Mouse (Mus musculus) testis, adult 2 months (tissue): ENCODE measurements around the gene Ugt1a6b. TPM values are rescaled to one million over a fixed set of nuclear protein-coding genes. Genes with fewer than 3 reads are reported as not detected.
"Not testable (repeated sequence)": the region's sequence is repeated elsewhere in the genome, so short reads cannot be mapped to it uniquely, and the experiment has no call there.

Source experiments
- H3K27ac ChIP-seq: fragments of 200-500 bp; 2 replicates; pipeline ENCODE4 v1.5.1; 2012; ENCODE audit warnings: low read depth, low read length; ENCODE audit not compliant: control insufficient read depth, insufficient read depth
- H3K27me3 ChIP-seq: fragments of 200-500 bp; 2 replicates; pipeline ENCODE4 v1.6.1; 2012; ENCODE audit warnings: mild to moderate bottlenecking, low read length, moderate library complexity; ENCODE audit not compliant: control insufficient read depth, insufficient read depth
- H3K36me3 ChIP-seq: fragments of 200-500 bp; 2 replicates; pipeline ENCODE4 v1.6.1; 2012; ENCODE audit warnings: mild to moderate bottlenecking, low read length; ENCODE audit not compliant: control insufficient read depth, insufficient read depth
- H3K4me1 ChIP-seq: fragments of 200-500 bp; 2 replicates; pipeline ENCODE4 v1.6.1; 2012; ENCODE audit warnings: low read length; ENCODE audit not compliant: control insufficient read depth, insufficient read depth
- H3K4me3 ChIP-seq: fragments of 200-500 bp; 2 replicates; pipeline ENCODE4 v1.5.1; 2012; ENCODE audit warnings: low read depth, mild to moderate bottlenecking, low read length, moderate library complexity, mixed read lengths; ENCODE audit not compliant: control insufficient read depth
- CTCF ChIP-seq: fragments of 200-500 bp; IDR thresholded peaks from 2 replicates; pipeline ENCODE4 v1.5.1; 2012; ENCODE audit warnings: low read depth, mild to moderate bottlenecking, inconsistent platforms, low read length, moderate library complexity; ENCODE audit not compliant: control insufficient read depth, insufficient read depth, insufficient replicate concordance
- POLR2A ChIP-seq: fragments of 200-500 bp; IDR thresholded peaks from 2 replicates; pipeline ENCODE4 v1.6.1; 2012; ENCODE audit warnings: low read depth, mild to moderate bottlenecking, inconsistent platforms, low read length, moderate library complexity; ENCODE audit not compliant: control insufficient read depth
- polyA plus RNA-seq: library from polyadenylated mRNA; depleted of rRNA; stranded (reverse); fragments of >200 nt; gene quantifications from 2 replicates; pipeline ENCODE4 v1.2.3, GENCODE M21; 2012

Gene Ugt1a6b
- polyA plus RNA-seq, 1 experiment = 7.4 TPM

DNA sequence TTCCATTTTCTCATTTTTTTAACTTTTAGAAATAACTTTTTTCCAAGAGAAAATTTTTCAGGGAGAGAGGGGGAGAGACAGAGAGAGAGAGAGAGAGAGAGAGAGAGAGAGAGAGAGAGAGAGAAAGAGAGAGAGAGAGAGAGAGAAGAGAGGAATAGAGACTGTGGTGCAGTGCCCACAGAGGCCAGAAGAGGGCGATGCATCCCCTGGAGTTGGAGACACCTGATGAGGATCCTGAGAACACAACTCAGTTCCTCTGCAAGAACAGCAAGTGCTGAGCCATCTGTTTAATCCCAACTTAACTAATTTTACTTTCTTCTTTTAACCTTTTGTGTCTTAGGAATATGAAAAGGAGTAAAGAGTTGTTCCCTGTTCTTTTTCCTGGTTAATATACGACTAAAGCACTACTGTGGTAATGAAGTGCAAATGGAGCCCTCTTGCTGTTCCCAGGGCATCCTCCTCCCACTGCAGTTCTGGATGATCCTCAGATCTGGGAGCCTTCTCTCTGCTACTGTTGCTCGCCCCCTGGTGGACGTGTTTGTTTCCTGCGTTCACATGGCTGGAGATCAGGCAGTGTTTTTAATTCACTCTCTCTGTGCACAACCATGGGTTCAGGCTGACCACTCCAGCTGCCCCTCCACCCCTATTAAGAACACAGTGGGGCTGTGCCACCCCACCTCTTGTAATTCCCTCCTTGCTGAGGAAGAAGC, 41.1 kb downstream of the Ugt1a6b start:
- not testable (repeated sequence) for H3K36me3 ChIP-seq, H3K4me1 ChIP-seq, H3K27me3 ChIP-seq, H3K27ac ChIP-seq, H3K4me3 ChIP-seq
- peak; percentile 62; the same call in 1 of the 2 replicates for TF ChIP-seq CTCF

- H3K27me3 ChIP-seq, H3K27ac ChIP-seq, H3K36me3 ChIP-seq, H3K4me1 ChIP-seq, H3K4me3 ChIP-seq: not testable (repeated sequence)
Observed at GRCm38 (mm10) chr1:88145278-88145677, 42.2 kb downstream of the Ugt1a6b start.

DNA sequence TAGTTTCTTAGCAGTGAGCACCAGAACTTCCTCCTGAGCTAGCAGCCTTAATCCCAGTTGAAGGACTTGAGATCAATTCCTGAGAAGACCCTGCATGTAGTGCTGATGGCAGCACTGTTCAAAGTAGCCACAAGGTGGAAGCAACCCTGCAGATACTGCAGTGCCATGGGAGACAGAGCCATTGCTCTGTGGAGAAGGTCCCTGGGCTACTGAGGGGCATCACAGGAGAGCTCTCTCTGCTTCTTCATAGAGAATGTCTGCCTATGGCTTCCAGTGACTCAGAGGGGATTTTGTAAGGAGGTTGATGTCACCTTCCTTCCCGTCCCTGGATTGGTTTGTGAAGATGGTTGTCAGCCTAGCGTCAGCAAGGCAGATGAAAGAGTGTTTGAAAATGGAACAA, 47.1 kb downstream of the Ugt1a6b start:
- H3K36me3 ChIP-seq, H3K27ac ChIP-seq, H3K4me1 ChIP-seq, H3K27me3 ChIP-seq, H3K4me3 ChIP-seq: not testable (repeated sequence)

GRCm38 (mm10) chr1:88158430-88158829, 55.4 kb downstream of the Ugt1a6b start:
- Histone ChIP-seq H3K27ac (no peak overlapping the region), H3K4me3 (no peak overlapping the region), H3K27me3 (no peaks in the 10 kb centered on the region), H3K4me1 (no peaks in the 10 kb centered on the region), H3K36me3 (no peaks in the 10 kb centered on the region)
- TF ChIP-seq CTCF = no peak
- TF ChIP-seq POLR2A = no peak

- Histone ChIP-seq H3K27me3 (no peaks in the 10 kb centered on the region), H3K4me3 (no peak within 1 kb of the TSS), H3K36me3 (no peaks in the 10 kb centered on the region), H3K27ac (no peak within 1 kb of the TSS), H3K4me1 (no peaks in the 10 kb centered on the region)
- TF ChIP-seq POLR2A (no peak), CTCF (no peak)
Observed at GRCm38 (mm10) chr1:88165711-88166110, 62.7 kb downstream of the Ugt1a6b start, which contains the start of gene Ugt1a5. TSS of gene Ugt1a5 (plus strand) at chr1:88166012.

GRCm38 (mm10) chr1:88172190-88172589, 69.1 kb downstream of the Ugt1a6b start:
- H3K27ac ChIP-seq, H3K4me3 ChIP-seq, H3K36me3 ChIP-seq, H3K4me1 ChIP-seq, H3K27me3 ChIP-seq: not testable (repeated sequence)

DNA sequence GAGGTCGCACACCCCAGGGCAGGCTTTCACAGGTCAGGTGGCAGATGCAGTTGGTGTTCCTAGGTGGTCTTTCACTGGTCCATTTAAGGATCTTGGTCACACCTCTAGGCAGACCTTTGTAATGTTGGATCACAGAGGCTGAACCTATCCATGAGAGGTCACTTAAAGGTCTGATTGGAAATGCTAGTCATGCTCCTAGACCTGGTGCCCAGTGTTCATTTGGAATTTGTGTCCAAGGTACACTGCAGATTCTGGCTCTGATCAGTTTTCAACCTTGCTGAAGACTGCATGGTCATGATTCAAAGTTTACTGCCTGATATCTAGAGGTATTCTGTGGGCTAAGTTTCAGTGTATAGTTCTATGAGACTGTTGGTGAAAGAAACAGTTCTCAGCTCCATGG, 76.6 kb downstream of the Ugt1a6b start:
- Histone ChIP-seq H3K4me1 (no peaks in the 10 kb centered on the region), H3K27ac (no peak overlapping the region), H3K4me3 (no peak overlapping the region), H3K36me3 (no peaks in the 10 kb centered on the region), H3K27me3 (no peaks in the 10 kb centered on the region)
- TF ChIP-seq POLR2A (no peak), CTCF (no peak)

DNA sequence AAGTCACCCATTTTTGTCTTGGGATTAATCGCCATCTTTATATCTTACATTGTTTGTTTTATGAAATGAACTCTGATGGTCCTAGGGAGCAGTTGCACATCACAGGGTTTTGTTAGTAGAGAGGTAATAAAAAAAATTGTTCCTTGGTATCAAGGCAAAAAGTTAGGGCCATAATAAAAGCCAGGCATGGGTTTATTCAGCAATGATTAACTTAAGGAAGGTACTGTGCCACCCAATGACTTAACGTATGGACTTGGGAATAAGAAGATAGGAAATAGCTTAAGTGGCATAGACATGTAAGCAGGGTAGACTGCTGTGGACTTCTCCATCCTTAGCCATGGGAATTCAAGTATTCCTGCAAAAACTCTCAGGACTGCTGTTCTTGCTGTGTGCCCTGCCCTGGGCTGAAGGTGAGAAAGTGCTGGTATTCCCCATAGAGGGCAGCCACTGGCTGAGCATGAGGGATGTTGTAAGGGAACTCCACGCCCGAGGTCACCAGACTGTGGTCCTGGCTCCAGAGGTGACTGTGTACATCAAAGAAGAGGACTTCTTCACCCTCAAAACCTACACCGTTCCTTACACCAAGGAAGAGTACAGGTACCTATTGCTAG, 83.4 kb downstream of the Ugt1a6b start:
- no peaks in the 10 kb centered on the region for H3K4me1 ChIP-seq
- TF ChIP-seq POLR2A (no peak), CTCF (no peak)
- H3K36me3 ChIP-seq = no peaks in the 10 kb centered on the region
- no peaks in the 10 kb centered on the region for H3K27me3 ChIP-seq
- H3K27ac ChIP-seq = no peak overlapping the region
- H3K4me3 ChIP-seq = no peak overlapping the region

GRCm38 (mm10) chr1:88192136-88192535, 89.1 kb downstream of the Ugt1a6b start:
- no peak overlapping the region for H3K27ac ChIP-seq
- H3K4me1 ChIP-seq = no peaks in the 10 kb centered on the region
- no peaks in the 10 kb centered on the region for H3K27me3 ChIP-seq
- no peaks in the 10 kb centered on the region for H3K36me3 ChIP-seq
- no peak overlapping the region for H3K4me3 ChIP-seq
- TF ChIP-seq CTCF = no peak
- no peak for TF ChIP-seq POLR2A
